Mouse (Mus musculus) C2C12 (cell line): ENCODE measurements around the gene Otop2. TPM values are rescaled to one million over a fixed set of nuclear protein-coding genes. Genes with fewer than 3 reads are reported as not detected.

Experiments used
- H3K27me3 ChIP-seq: one replicate; pipeline ENCODE4 v1.6.1; 2011; ENCODE audit not compliant: control insufficient read depth, insufficient read depth, insufficient read length
- H3K36me3 ChIP-seq: one replicate; pipeline ENCODE4 v1.6.1; 2011; ENCODE audit not compliant: control insufficient read depth, insufficient read depth
- H3K4me3 ChIP-seq: one replicate; pipeline ENCODE4 v1.5.1; 2011; ENCODE audit warnings: mild to moderate bottlenecking, control low read depth; ENCODE audit not compliant: poor library complexity, insufficient read depth, severe bottlenecking
- H3K79me2 ChIP-seq: one replicate; pipeline ENCODE4 v1.6.1; 2011; ENCODE audit not compliant: control insufficient read depth, insufficient read depth
- H3K79me3 ChIP-seq: one replicate; pipeline ENCODE4 v1.6.1; 2011; ENCODE audit warnings: low read depth, control low read depth
- H3ac ChIP-seq: one replicate; pipeline ENCODE3; 2011; ENCODE audit warnings: low read depth; ENCODE audit not compliant: control insufficient read depth, insufficient read length
- CEBPB ChIP-seq: IDR thresholded peaks from one replicate; pipeline ENCODE4 v1.6.1; 2011; ENCODE audit warnings: low read depth, mild to moderate bottlenecking, control low read depth, moderate library complexity
- CTCF ChIP-seq: IDR thresholded peaks from one replicate; pipeline ENCODE4 v1.5.1; 2011; ENCODE audit not compliant: control insufficient read depth, insufficient read depth, insufficient read length
- FOSL1 ChIP-seq: IDR thresholded peaks from one replicate; pipeline ENCODE4 v1.8.0; 2011; ENCODE audit warnings: mild to moderate bottlenecking, low read length; ENCODE audit not compliant: poor library complexity, insufficient read depth, severe bottlenecking
- MAX ChIP-seq: IDR thresholded peaks from one replicate; pipeline ENCODE4 v1.6.1; 2011; ENCODE audit warnings: mild to moderate bottlenecking, control low read depth
- MYOD1 ChIP-seq: IDR thresholded peaks from one replicate; pipeline ENCODE4 v1.6.1; 2011; ENCODE audit warnings: low read depth; ENCODE audit not compliant: control insufficient read depth, insufficient read length
- MYOG ChIP-seq: IDR thresholded peaks from one replicate; pipeline ENCODE4 v1.6.1; 2011; ENCODE audit not compliant: control insufficient read depth, insufficient read length; ENCODE audit errors: extremely low read depth
- USF1 ChIP-seq: IDR thresholded peaks from one replicate; pipeline ENCODE4 v1.6.1; 2011; ENCODE audit warnings: low read depth, mild to moderate bottlenecking, control low read depth, moderate library complexity
- polyA plus RNA-seq: library from polyadenylated mRNA; unstranded; fragments of >200 nt; fragmentation: generic; extraction: Trizol; gene quantifications from one replicate; pipeline ENCODE4 v1.2.1, GENCODE M21; 2012; ENCODE audit warnings: missing spikeins

The Otop2 gene
- polyA plus RNA-seq, 1 experiment = not detected

DNA sequence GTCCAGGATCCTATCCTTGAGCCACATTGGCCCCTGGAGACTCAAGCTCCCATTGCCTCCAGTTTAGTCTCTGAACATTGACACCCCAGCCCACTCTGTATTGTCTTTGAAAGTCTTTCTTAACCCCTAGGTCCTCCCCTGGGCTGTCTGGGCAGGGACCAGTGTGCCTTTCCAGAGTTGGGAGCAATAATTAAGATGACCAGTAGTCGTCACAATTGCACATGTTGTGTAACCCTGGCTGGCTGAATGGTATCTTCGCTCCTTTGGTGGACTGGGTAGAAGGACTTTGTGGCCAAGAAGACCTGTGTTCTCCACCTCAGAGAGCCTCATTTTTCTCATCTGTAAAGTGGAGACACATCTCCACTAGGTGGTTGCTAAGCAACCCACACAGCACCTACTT is 7.3 kb downstream of the Otop2 start:
- H3K79me2 ChIP-seq = no peaks in the 10 kb centered on the region
- H3K4me3 ChIP-seq = no peak overlapping the region
- no peaks in the 10 kb centered on the region for H3K36me3 ChIP-seq
- no peak overlapping the region for H3ac ChIP-seq
- H3K79me3 ChIP-seq = no peaks in the 10 kb centered on the region
- TF ChIP-seq FOSL1 = no peak
- TF ChIP-seq CEBPB = peak; percentile 36
- TF ChIP-seq MYOG = no peak
- no peak for TF ChIP-seq USF1
- no peak for TF ChIP-seq MYOD1
- TF ChIP-seq MAX = no peak
- no peak for TF ChIP-seq CTCF
- peaks cover 46% of the 10 kb centered on the region for H3K27me3 ChIP-seq

DNA sequence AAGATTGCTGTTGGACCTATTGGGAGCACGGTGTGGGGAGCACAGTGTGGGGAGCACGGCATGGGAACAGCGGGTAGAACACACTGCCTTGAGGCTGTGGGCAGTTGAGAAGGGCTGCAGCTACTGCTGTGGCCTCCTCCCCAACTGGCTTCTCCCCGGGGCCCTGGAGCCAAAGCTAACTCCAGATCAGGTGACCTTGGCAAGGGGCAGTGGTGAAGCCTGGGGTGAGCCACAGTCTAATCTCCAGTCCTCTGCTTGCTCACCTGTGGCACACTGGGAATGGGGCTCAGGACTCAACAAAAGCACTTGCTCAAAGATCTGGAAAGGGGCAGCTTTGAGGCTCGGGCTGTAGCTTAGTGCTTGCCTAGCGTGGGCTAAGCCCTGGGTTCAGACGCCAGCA is 10.2 kb downstream of the Otop2 start:
- H3K36me3 ChIP-seq = no peaks in the 10 kb centered on the region
- no peak overlapping the region for H3ac ChIP-seq
- no peaks in the 10 kb centered on the region for H3K79me2 ChIP-seq
- TF ChIP-seq CTCF = no peak
- TF ChIP-seq CEBPB = no peak
- TF ChIP-seq MYOD1 = no peak
- TF ChIP-seq MAX = no peak
- H3K4me3 ChIP-seq = no peak overlapping the region
- no peaks in the 10 kb centered on the region for H3K79me3 ChIP-seq
- H3K27me3 ChIP-seq = peaks cover 54% of the 10 kb centered on the region

DNA sequence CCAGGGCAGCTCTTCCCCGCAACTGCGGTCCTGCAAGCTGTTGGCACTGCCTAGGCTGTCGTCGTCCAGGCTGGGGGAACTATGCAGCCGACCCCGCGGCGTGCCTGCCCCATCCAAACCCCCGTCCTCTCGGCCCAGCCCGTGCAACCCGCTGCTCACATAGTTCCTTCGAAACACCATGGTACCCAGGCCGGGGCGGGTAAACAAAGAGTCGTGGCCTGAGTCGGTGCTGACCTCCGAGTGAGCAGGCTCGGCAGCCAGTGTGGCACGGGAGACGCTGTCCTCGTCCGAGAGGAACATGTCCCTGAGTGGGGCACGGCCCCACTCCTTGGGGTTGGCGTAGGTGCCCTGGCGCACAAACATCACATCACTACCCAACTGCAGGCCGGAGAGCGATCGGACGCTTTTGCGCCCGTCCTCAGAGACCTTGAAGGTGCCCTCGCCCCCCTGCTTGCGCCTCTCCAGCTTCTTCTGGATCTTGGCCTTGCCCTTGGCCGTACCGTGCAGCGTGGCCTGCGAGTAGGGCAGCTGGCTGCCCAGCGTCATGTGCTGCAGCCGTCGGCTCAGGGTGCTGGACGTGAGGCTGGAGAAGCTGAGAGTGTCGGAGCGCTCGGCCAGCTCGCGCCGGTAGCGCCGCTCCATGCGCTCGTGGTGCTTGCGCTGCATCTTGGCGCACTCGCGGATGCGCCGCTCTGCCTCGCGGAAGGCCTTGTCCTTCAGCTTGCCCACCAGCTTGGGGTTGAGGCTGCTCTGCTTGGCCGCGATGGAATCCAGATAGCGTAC is 11.5 kb downstream of the Otop2 start:
- no peaks in the 10 kb centered on the region for H3K79me2 ChIP-seq
- TF ChIP-seq MYOG (no peak), CEBPB (no peak), FOSL1 (no peak), MYOD1 (no peak), USF1 (no peak)
- no peak overlapping the region for H3ac ChIP-seq
- peaks cover 62% of the 10 kb centered on the region for H3K27me3 ChIP-seq
- no peaks in the 10 kb centered on the region for H3K36me3 ChIP-seq
- H3K4me3 ChIP-seq = no peak overlapping the region
- no peaks in the 10 kb centered on the region for H3K79me3 ChIP-seq

DNA sequence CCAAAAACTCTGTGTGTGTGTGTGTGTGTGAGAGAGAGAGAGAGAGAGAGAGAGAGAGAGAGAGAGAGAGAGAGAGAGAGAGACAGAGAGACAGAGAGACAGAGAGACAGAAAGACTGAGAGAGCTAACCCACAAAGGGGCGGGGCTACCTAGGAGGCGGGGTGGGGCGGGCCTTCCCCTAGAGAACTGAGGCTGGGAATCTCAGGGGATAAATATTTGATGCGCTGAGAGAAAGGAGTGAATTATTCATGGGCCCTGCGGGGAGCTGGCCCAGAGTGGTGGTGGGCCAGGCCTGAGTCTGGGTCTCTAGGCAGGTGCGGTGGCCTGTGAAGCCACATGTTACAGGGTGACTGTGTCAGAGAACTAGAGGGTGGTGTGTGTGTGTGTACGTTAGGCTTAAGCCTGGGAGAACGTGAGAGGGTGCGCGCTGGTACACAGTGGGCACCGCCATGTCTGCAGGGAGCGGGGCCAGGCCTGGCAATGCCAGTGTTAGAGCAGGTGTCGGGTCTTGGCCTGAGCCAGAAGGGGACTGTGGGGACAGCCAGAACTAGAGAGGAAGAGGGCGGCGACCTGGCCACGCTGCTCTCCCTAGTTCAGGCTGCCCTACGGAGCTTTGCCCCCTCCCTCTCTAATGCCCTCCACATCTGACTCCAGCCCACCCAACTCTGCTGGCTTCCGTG is 12.9 kb downstream of the Otop2 start:
- H3K27me3 ChIP-seq = peaks cover 69% of the 10 kb centered on the region
- no peaks in the 10 kb centered on the region for H3K36me3 ChIP-seq
- H3ac ChIP-seq = no peak overlapping the region
- H3K4me3 ChIP-seq = no peak overlapping the region
- H3K79me3 ChIP-seq = no peaks in the 10 kb centered on the region
- H3K79me2 ChIP-seq = no peaks in the 10 kb centered on the region
- TF ChIP-seq MYOG (no peak), CTCF (no peak), CEBPB (no peak), USF1 (no peak), MAX (no peak), FOSL1 (no peak)

DNA sequence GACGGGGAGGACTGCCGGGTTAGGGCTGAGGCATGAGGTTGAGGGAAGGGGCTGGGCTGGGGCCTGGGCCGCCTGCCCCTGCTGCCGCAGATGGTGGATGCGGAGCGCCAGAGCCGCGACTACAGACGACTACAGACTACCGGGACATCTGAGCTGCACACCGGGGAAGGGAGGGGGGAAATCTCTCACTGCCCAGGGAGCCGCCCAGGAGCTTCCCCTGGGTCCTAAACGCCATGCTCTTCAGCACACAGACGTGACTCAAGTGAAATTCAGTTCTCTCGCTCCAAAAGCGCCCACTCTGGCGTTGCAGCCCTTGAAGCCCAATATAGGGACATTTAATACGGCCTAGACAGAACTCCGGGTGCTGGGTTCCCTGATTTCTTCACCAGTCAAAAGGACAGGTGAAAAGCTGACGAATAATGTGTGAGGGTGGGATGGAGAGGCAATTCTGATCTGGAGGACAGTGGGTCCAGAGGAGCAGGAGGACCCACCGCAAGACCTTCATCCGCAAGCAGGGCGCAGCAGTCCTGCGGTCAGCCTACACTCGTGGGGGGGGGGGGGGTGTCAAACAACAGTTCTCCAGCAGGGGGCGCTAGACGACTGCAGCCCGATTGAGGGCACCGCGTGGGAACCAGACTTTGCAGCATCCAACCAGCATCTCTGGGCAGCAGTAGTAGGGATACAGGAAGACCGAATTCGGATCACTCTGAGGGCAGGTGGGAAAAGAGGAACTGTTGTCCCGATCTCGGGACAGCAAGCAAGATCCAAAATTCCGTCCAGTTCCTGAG is 15.1 kb downstream of the Otop2 start, which contains the start of gene Ush1g:
Gene Ush1g, minus strand, starts transcription at position 136 of the 788 bp plus-strand sequence.
- peaks cover 46% of the 10 kb centered on the region for H3K27me3 ChIP-seq
- TF ChIP-seq CEBPB (no peak), USF1 (no peak), CTCF (peak; percentile 51), MYOD1 (no peak), FOSL1 (no peak)
- H3K79me2 ChIP-seq = no peaks in the 10 kb centered on the region
- H3K36me3 ChIP-seq = no peaks in the 10 kb centered on the region
- H3K4me3 ChIP-seq = no peak within 1 kb of the TSS
- no peaks in the 10 kb centered on the region for H3K79me3 ChIP-seq
- H3ac ChIP-seq = no peak within 1 kb of the TSS
